Comparison of ENCODE assay signal across 1 mouse cellular context in genomic region chr17:88191930-88192807, GRCm38 (mm10).
TF ChIP-seq lines count a peak whose summit lies in the region.

No protein-coding gene starts in this region.

TF ChIP-seq in CH12.LX, 34 proteins besides CTCF, POLR2A, EP300 and RAD21 (continued from another document):
- TF ChIP-seq ZNF384 (IDR thresholded peaks at IDR 0.05; ENCODE audit: low read depth, low read length): peak; percentile 54; the same call in 1 of the 2 replicates
- no peak for TF ChIP-seq ZKSCAN1 (IDR thresholded peaks at IDR 0.05; ENCODE audit: borderline replicate concordance, low read depth, low read length)
- peak; percentile 70; the same call in 1 of the 2 replicates for TF ChIP-seq RCOR1 (conservative IDR thresholded peaks at IDR 0.05; ENCODE audit: low read depth, low read length)
- no peak for TF ChIP-seq KAT2A (IDR thresholded peaks at IDR 0.05; ENCODE audit: insufficient replicate concordance, low read length)
- peak; percentile 96 for TF ChIP-seq CHD1 (IDR thresholded peaks at IDR 0.05; ENCODE audit: low read depth, low read length)
- TF ChIP-seq UBTF (IDR thresholded peaks at IDR 0.05; ENCODE audit: low read depth, low read length): no peak
- no peak for TF ChIP-seq ZC3H11A (IDR thresholded peaks at IDR 0.05; ENCODE audit: low read depth, low read length)
- no peak for TF ChIP-seq USF1 (IDR thresholded peaks at IDR 0.05; ENCODE audit: low read depth, low read length)
- peak; percentile 82; the same call in 1 of the 2 replicates for TF ChIP-seq POLR2AphosphoS2 (IDR thresholded peaks at IDR 0.05; ENCODE audit: low read depth, low read length)
